Mouse (Mus musculus) hindbrain, postnatal 0 days (tissue): ENCODE results near the gene Xkrx. TPM values are rescaled to one million over a fixed set of nuclear protein-coding genes. Genes with fewer than 3 reads are reported as not detected.

ENCODE experiments used
- ATAC-seq: fragments of 200-750 bp; cut with Nextera tagmentation; 2 replicates; pipeline ENCODE4 v1.8.0; 2017; ENCODE audit warnings: mild to moderate bottlenecking, moderate TSS enrichment, moderate library complexity
- DNase-seq: peaks from one replicate; pipeline ENCODE4 v3.0.0-alpha.2; 2015; ENCODE audit warnings: low spot score
- H3K27ac ChIP-seq: fragments of 300-500 bp; sonication (generic); 2 replicates; pipeline ENCODE4 v1.5.1; 2014; ENCODE audit warnings: mild to moderate bottlenecking
- H3K27me3 ChIP-seq: fragments of 300-500 bp; sonication (generic); 2 replicates; pipeline ENCODE4 v1.6.1; 2014; ENCODE audit warnings: low read length, mixed read lengths; ENCODE audit not compliant: insufficient read depth
- H3K36me3 ChIP-seq: fragments of 300-500 bp; sonication (generic); 2 replicates; pipeline ENCODE4 v1.6.1; 2014; ENCODE audit warnings: low read length, mixed read lengths; ENCODE audit not compliant: insufficient read depth
- H3K4me1 ChIP-seq: fragments of 300-500 bp; sonication (generic); 2 replicates; pipeline ENCODE4 v1.6.1; 2014; ENCODE audit warnings: antibody characterized with exemption, low read length, mixed read lengths; ENCODE audit not compliant: insufficient read depth
- H3K4me2 ChIP-seq: fragments of 300-500 bp; sonication (generic); 2 replicates; pipeline ENCODE4 v1.6.1; 2014; ENCODE audit warnings: low read depth, mild to moderate bottlenecking, low read length, moderate library complexity, mixed read lengths
- H3K4me3 ChIP-seq: fragments of 300-500 bp; sonication (generic); 2 replicates; pipeline ENCODE4 v1.5.1; 2014; ENCODE audit warnings: low read length
- H3K9ac ChIP-seq: fragments of 300-500 bp; sonication (generic); replicated peaks from 2 replicates; pipeline ENCODE4 v1.6.1; 2014; ENCODE audit warnings: mild to moderate bottlenecking, low read length, moderate library complexity, mixed read lengths
- H3K9me3 ChIP-seq: fragments of 300-500 bp; sonication (generic); 2 replicates; pipeline ENCODE4 v1.6.1; 2016; ENCODE audit warnings: low read length, mixed read lengths
- CTCF ChIP-seq: IDR thresholded peaks from 2 replicates; pipeline ENCODE4 v1.5.1; 2016; ENCODE audit warnings: antibody characterized with exemption, control low read depth, low read depth
- WGBS: fragments of 180-500 bp; shearing (Covaris S2); extraction: QIAGEN DNeasy Blood & Tissue Kit; methylation state at CpG from one replicate; pipeline ENCODE4 v1.1.7; 2014; 5-methylcytosine and 5-hydroxymethylcytosine counted together
- polyA plus RNA-seq: library from polyadenylated mRNA; unstranded; fragments of >200 nt; fragmentation: Nextera tagmentation; extraction: Ambion mirVana; gene quantifications from 2 replicates; pipeline ENCODE4 v1.2.1, GENCODE M21; 2015
- total RNA-seq: library from RNA; depleted of rRNA; stranded (reverse); fragments of >200 nt; gene quantifications from 2 replicates; pipeline ENCODE4 v1.2.3, GENCODE M21; 2014; rRNA removed

Gene Xkrx
- total and polyA plus RNA-seq, 2 experiments from 2014 or later = 0.31 to 0.90 TPM

DNA sequence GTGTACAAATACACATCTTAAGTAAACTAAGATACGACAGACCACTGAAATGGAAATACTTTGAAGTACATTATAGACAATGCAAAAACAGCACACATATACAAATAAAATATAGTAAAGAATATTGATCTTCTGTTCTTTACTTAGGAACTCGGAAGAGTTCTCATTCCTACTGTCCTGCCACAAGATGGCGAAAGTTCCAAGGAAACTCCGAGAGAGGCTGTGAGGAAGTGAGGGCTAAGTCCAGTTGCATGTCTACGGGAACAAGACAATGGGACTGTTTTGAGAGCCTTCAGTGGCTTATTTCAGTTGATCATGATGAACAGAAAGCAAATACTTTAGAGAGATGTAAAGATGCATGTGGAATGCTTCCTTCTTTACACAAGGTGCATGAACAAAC, 29.6 kb downstream of the Xkrx start:
- H3K4me2 ChIP-seq = no peak overlapping the region
- no peak overlapping the region for H3K9ac ChIP-seq
- H3K27me3 ChIP-seq = no peaks in the 10 kb centered on the region
- H3K4me1 ChIP-seq = no peaks in the 10 kb centered on the region
- ATAC-seq (0 out of 2 replicates have a peak, but pooled peaks have one; percentile 24), DNase-seq (peak; percentile 60)
- H3K36me3 ChIP-seq = no peaks in the 10 kb centered on the region
- TF ChIP-seq CTCF = peak; percentile 69
- H3K27ac ChIP-seq = no peak overlapping the region
- H3K4me3 ChIP-seq = no peak overlapping the region
- 36% methylated on average over 5 of the region's 5 CpGs for WGBS
- no peaks in the 10 kb centered on the region for H3K9me3 ChIP-seq

DNA sequence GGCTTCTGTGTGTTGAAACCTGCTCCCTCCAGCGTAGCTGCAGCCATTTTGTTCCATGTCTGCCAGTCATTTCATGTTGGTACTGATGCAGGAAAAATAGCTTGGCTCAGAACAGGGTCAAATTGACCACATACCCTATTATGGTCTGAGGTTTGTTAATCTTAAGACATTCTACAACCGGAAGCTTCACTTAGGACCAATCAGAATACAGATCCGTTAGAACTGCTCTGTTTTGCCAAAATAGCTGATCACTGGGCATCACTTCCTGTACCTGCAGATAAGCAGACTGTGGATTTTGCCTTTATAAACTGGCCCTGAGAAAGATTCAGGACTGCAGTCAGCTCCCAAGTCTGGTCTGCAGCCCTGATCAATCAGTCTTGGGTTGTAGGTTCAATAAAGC, 33.3 kb downstream of the Xkrx start:
- Histone ChIP-seq H3K27ac (no peak overlapping the region), H3K4me1 (no peaks in the 10 kb centered on the region), H3K27me3 (no peaks in the 10 kb centered on the region), H3K9me3 (no peaks in the 10 kb centered on the region), H3K36me3 (no peaks in the 10 kb centered on the region), H3K9ac (no peak overlapping the region), H3K4me2 (no peak overlapping the region), H3K4me3 (no peak overlapping the region)
- ATAC-seq (no peak), DNase-seq (no peak)
- TF ChIP-seq CTCF = no peak
- 81% methylated on average over 3 of the region's 3 CpGs for WGBS

DNA sequence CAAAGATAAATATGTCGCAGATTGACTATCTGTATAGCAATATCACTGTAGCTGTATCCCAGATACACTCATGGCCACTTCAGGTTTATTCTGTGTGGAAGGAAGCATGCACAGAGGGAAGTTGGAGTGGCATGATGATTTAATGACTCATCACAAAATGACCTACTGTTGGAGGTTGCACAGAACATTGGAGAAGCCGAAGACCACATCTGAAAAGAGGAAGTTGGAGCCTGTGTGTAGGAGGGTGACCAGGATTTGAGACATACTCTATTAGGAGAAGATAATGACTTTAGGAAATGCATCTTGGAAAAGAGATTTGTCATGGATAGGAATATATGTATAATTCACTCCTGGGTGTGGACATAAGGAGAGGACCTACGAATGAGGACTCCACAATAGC, 45.5 kb downstream of the Xkrx start:
- no peaks in the 10 kb centered on the region for H3K4me1 ChIP-seq
- no peak overlapping the region for H3K4me3 ChIP-seq
- ATAC-seq (no peak), DNase-seq (no peak)
- H3K27me3 ChIP-seq = no peaks in the 10 kb centered on the region
- no peak for TF ChIP-seq CTCF
- WGBS = 76% methylated on average over 3 of the region's 3 CpGs
- H3K9ac ChIP-seq = no peak overlapping the region
- no peaks in the 10 kb centered on the region for H3K36me3 ChIP-seq
- H3K27ac ChIP-seq = no peak overlapping the region
- no peaks in the 10 kb centered on the region for H3K9me3 ChIP-seq
- H3K4me2 ChIP-seq = no peak overlapping the region

DNA sequence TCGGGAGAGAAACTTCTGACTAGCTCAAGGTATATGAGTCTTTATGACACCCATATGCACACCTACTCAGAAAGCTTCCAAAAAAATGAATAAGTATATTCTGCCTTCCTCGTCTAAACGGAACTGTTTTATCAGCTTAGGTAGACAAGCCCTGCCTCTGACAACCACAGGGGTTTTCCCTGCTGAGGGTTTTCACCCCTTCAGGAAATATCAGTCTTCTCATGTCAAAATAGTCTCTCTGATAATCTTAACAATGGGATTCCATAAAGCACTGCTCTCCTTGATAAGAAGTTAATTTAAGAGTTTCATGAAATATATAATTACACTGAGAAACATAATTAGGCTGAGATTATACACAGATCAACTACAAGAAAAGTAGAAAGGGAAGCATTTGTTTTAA, 50.1 kb downstream of the Xkrx start:
- Histone ChIP-seq H3K36me3 (no peaks in the 10 kb centered on the region), H3K4me1 (no peaks in the 10 kb centered on the region), H3K27me3 (no peaks in the 10 kb centered on the region), H3K27ac (no peak overlapping the region), H3K9ac (no peak overlapping the region), H3K4me3 (no peak overlapping the region), H3K4me2 (no peak overlapping the region), H3K9me3 (no peaks in the 10 kb centered on the region)
- no peak for TF ChIP-seq CTCF
- no peak for ATAC-seq
- no peak for DNase-seq
- WGBS = 90% methylated on average over 3 of the region's 3 CpGs

DNA sequence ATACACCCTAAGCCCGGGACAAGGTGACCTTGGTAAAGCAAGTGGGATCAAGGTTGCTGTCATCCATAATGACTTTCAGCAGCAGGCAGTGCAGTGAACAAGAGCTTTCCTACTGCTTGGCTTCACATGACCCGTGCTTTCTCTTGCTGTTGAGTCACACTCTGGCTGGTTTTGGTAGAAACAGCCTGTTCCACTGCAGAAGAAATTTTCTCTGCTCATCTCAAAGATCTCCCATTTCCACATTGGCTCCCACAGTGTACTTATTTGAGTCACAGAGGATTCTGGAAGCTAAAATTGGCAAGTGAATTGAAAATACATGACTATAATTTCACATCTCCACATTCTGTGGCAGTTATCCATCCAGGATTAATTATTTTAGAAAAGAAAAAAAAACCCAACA, 59.2 kb downstream of the Xkrx start:
- no peaks in the 10 kb centered on the region for H3K27me3 ChIP-seq
- no peak overlapping the region for H3K4me2 ChIP-seq
- ATAC-seq = no peak
- 82% methylated on average over 2 of the region's 2 CpGs for whole genome bisulfite sequencing
- H3K36me3 ChIP-seq = no peaks in the 10 kb centered on the region
- no peak overlapping the region for H3K4me3 ChIP-seq
- no peak overlapping the region for H3K9ac ChIP-seq
- no peaks in the 10 kb centered on the region for H3K9me3 ChIP-seq
- no peak for TF ChIP-seq CTCF
- H3K27ac ChIP-seq = no peak overlapping the region
- no peak for DNase-seq
- no peaks in the 10 kb centered on the region for H3K4me1 ChIP-seq

Other genes starting within 250 kb of the Xkrx start
- gene Sytl4, start 180.3 kb downstream of the Xkrx start, total RNA-seq = 0.89 and 1.9 TPM in 2 replicates
- 0.46 and 0.91 TPM in 2 replicates for gene Sytl4, start 180.3 kb downstream of the Xkrx start, polyA plus RNA-seq
- gene Cstf2, start 102.9 kb downstream of the Xkrx start, total RNA-seq = 86.0 and 99.2 TPM in 2 replicates
- gene Cstf2, start 102.9 kb downstream of the Xkrx start, polyA plus RNA-seq = 49.5 and 49.6 TPM in 2 replicates
- gene Arl13a, start 25.4 kb upstream of the Xkrx start, total RNA-seq = not detected in 2 replicates
- not detected in 2 replicates for gene Arl13a, start 25.4 kb upstream of the Xkrx start, polyA plus RNA-seq
- gene Nox1, start 59.9 kb upstream of the Xkrx start, total RNA-seq = not detected in 2 replicates
- gene Nox1, start 59.9 kb upstream of the Xkrx start, polyA plus RNA-seq = 0.09 and 0.37 TPM in 2 replicates
- 6.1 and 6.4 TPM in 2 replicates for gene Trmt2b, start 114.9 kb upstream of the Xkrx start, total RNA-seq
- 6.3 TPM in 2 replicates for gene Trmt2b, start 114.9 kb upstream of the Xkrx start, polyA plus RNA-seq
- gene Tmem35a, start 133.1 kb upstream of the Xkrx start, total RNA-seq = 135 and 139 TPM in 2 replicates
- 92.4 and 93.4 TPM in 2 replicates for gene Tmem35a, start 133.1 kb upstream of the Xkrx start, polyA plus RNA-seq
- 4.7 and 7.4 TPM in 2 replicates for gene Cenpi, start 146.0 kb upstream of the Xkrx start, total RNA-seq
- gene Cenpi, start 146.0 kb upstream of the Xkrx start, polyA plus RNA-seq = 6.6 and 6.7 TPM in 2 replicates
- gene Drp2, start 242.5 kb upstream of the Xkrx start, total RNA-seq = 31.5 and 32.8 TPM in 2 replicates
- gene Drp2, start 242.5 kb upstream of the Xkrx start, polyA plus RNA-seq = 7.3 and 7.9 TPM in 2 replicates